Mouse (Mus musculus): ENCODE data around the gene 1700029P11Rik. TPM values are rescaled to one million over a fixed set of nuclear protein-coding genes. Genes with fewer than 3 reads are reported as not detected.
"Not testable (repeated sequence)": the region's sequence is repeated elsewhere in the genome, so short reads cannot be mapped to it uniquely, and the experiment has no call there.

The 1700029P11Rik gene
- polyA plus RNA-seq, 1 experiment from 2014 or later, result not detected

- Histone ChIP-seq H3K36me3 (ENCODE audit: control insufficient read depth, insufficient read depth, low read length) (no peaks in the 10 kb centered on the region), H3K4me1 (ENCODE audit: control insufficient read depth, insufficient read depth, low read length) (no peaks in the 10 kb centered on the region), H3K27ac (ENCODE audit: low read depth, low read length) (no peak overlapping the region), H3K9me3 (ENCODE audit: control insufficient read depth, low read length) (no peaks in the 10 kb centered on the region), H3K4me2 (replicated peaks; ENCODE audit: low read depth, low read length) (no peak overlapping the region), H3K9ac (ENCODE audit: low read depth, low read length) (no peak overlapping the region), H3K27me3 (ENCODE audit: control insufficient read depth, insufficient read depth, low read length) (no peaks in the 10 kb centered on the region), H3K4me3 (ENCODE audit: low read length) (no peak overlapping the region)
- 75% methylated on average over 4 of the region's 4 CpGs for WGBS
- ATAC-seq (ENCODE audit: low FRiP score, low TSS enrichment), result no peak
Observed at GRCm38 (mm10) chr15:81964980-81965545, 15.3 kb upstream of the 1700029P11Rik start.

GRCm38 (mm10) chr15:81966062-81966829 is 14.1 kb upstream of the 1700029P11Rik start:
- Histone ChIP-seq H3K36me3 (ENCODE audit: control insufficient read depth, insufficient read depth, low read length) (no peaks in the 10 kb centered on the region), H3K4me1 (ENCODE audit: control insufficient read depth, insufficient read depth, low read length) (no peaks in the 10 kb centered on the region), H3K9me3 (ENCODE audit: control insufficient read depth, low read length) (no peaks in the 10 kb centered on the region), H3K4me2 (replicated peaks; ENCODE audit: low read depth, low read length) (no peak overlapping the region), H3K9ac (ENCODE audit: low read depth, low read length) (no peak overlapping the region), H3K27ac (ENCODE audit: low read depth, low read length) (no peak overlapping the region), H3K27me3 (ENCODE audit: control insufficient read depth, insufficient read depth, low read length) (no peaks in the 10 kb centered on the region), H3K4me3 (ENCODE audit: low read length) (no peak overlapping the region)
- WGBS, result 80% methylated on average over 13 of the region's 14 CpGs
- ATAC-seq (ENCODE audit: low FRiP score, low TSS enrichment), result no peak; the same call in 1 of the 2 replicates

GRCm38 (mm10) chr15:81967821-81968220 is 12.5 kb upstream of the 1700029P11Rik start:
- Histone ChIP-seq H3K9me3 (ENCODE audit: control insufficient read depth, low read length) (peaks cover 5% of the 10 kb centered on the region), H3K4me1 (ENCODE audit: control insufficient read depth, insufficient read depth, low read length) (no peaks in the 10 kb centered on the region), H3K4me3 (ENCODE audit: low read length) (no peak overlapping the region), H3K4me2 (replicated peaks; ENCODE audit: low read depth, low read length) (no peak overlapping the region), H3K27ac (ENCODE audit: low read depth, low read length) (no peak overlapping the region), H3K27me3 (ENCODE audit: control insufficient read depth, insufficient read depth, low read length) (no peaks in the 10 kb centered on the region), H3K36me3 (ENCODE audit: control insufficient read depth, insufficient read depth, low read length) (no peaks in the 10 kb centered on the region), H3K9ac (ENCODE audit: low read depth, low read length) (no peak overlapping the region)
- 86% methylated on average over 5 of the region's 5 CpGs for WGBS
- no peak for ATAC-seq (ENCODE audit: low FRiP score, low TSS enrichment)

- ATAC-seq (ENCODE audit: low FRiP score, low TSS enrichment), result no peak
- no peak overlapping the region for H3K27ac ChIP-seq (ENCODE audit: low read depth, low read length)
- WGBS, result 48% methylated on average over 2 of the region's 2 CpGs
Observed at GRCm38 (mm10) chr15:81968447-81968846, 11.9 kb upstream of the 1700029P11Rik start.

GRCm38 (mm10) chr15:81969173-81969572 is 11.2 kb upstream of the 1700029P11Rik start:
- 52% methylated on average over 7 of the region's 7 CpGs for WGBS
- no peak for ATAC-seq (ENCODE audit: low FRiP score, low TSS enrichment)
- Histone ChIP-seq H3K4me2 (replicated peaks; ENCODE audit: low read depth, low read length) (no peak overlapping the region), H3K27me3 (ENCODE audit: control insufficient read depth, insufficient read depth, low read length) (no peaks in the 10 kb centered on the region), H3K4me3 (ENCODE audit: low read length) (no peak overlapping the region), H3K27ac (ENCODE audit: low read depth, low read length) (no peak overlapping the region), H3K9me3 (ENCODE audit: control insufficient read depth, low read length) (peaks cover 8% of the 10 kb centered on the region), H3K9ac (ENCODE audit: low read depth, low read length) (no peak overlapping the region), H3K36me3 (ENCODE audit: control insufficient read depth, insufficient read depth, low read length) (no peaks in the 10 kb centered on the region), H3K4me1 (ENCODE audit: control insufficient read depth, insufficient read depth, low read length) (no peaks in the 10 kb centered on the region)

More at GRCm38 (mm10) chr15:81968447-81968846, 11.9 kb upstream of the 1700029P11Rik start:
- Histone ChIP-seq H3K9me3 (ENCODE audit: control insufficient read depth, low read length) (peaks cover 8% of the 10 kb centered on the region), H3K4me1 (ENCODE audit: control insufficient read depth, insufficient read depth, low read length) (no peaks in the 10 kb centered on the region), H3K27me3 (ENCODE audit: control insufficient read depth, insufficient read depth, low read length) (no peaks in the 10 kb centered on the region), H3K36me3 (ENCODE audit: control insufficient read depth, insufficient read depth, low read length) (no peaks in the 10 kb centered on the region), H3K9ac (ENCODE audit: low read depth, low read length) (no peak overlapping the region), H3K4me2 (replicated peaks; ENCODE audit: low read depth, low read length) (no peak overlapping the region), H3K4me3 (ENCODE audit: low read length) (no peak overlapping the region)

GRCm38 (mm10) chr15:81969635-81970034 is 10.7 kb upstream of the 1700029P11Rik start:
- not testable (repeated sequence) for H3K36me3 ChIP-seq (ENCODE audit: control insufficient read depth, insufficient read depth, low read length); H3K27me3 ChIP-seq (ENCODE audit: control insufficient read depth, insufficient read depth, low read length); H3K4me3 ChIP-seq (ENCODE audit: low read length); H3K4me2 ChIP-seq (replicated peaks; ENCODE audit: low read depth, low read length); H3K9ac ChIP-seq (ENCODE audit: low read depth, low read length); H3K9me3 ChIP-seq (ENCODE audit: control insufficient read depth, low read length); ATAC-seq (ENCODE audit: low FRiP score, low TSS enrichment); H3K27ac ChIP-seq (ENCODE audit: low read depth, low read length); H3K4me1 ChIP-seq (ENCODE audit: control insufficient read depth, insufficient read depth, low read length)
- WGBS, result 75% methylated on average over 6 of the region's 6 CpGs

GRCm38 (mm10) chr15:81970498-81970897 is 9.8 kb upstream of the 1700029P11Rik start:
- not testable (repeated sequence) for ATAC-seq (ENCODE audit: low FRiP score, low TSS enrichment); H3K36me3 ChIP-seq (ENCODE audit: control insufficient read depth, insufficient read depth, low read length)
- WGBS, result 92% methylated on average over 4 of the region's 4 CpGs

GRCm38 (mm10) chr15:81975156-81975555 is 5.2 kb upstream of the 1700029P11Rik start:
- WGBS, result 95% methylated on average over 8 of the region's 8 CpGs
- not testable (repeated sequence) for H3K27ac ChIP-seq (ENCODE audit: low read depth, low read length); H3K9me3 ChIP-seq (ENCODE audit: control insufficient read depth, low read length); ATAC-seq (ENCODE audit: low FRiP score, low TSS enrichment); H3K4me1 ChIP-seq (ENCODE audit: control insufficient read depth, insufficient read depth, low read length); H3K4me2 ChIP-seq (replicated peaks; ENCODE audit: low read depth, low read length); H3K4me3 ChIP-seq (ENCODE audit: low read length); H3K9ac ChIP-seq (ENCODE audit: low read depth, low read length); H3K27me3 ChIP-seq (ENCODE audit: control insufficient read depth, insufficient read depth, low read length); H3K36me3 ChIP-seq (ENCODE audit: control insufficient read depth, insufficient read depth, low read length)

More at GRCm38 (mm10) chr15:81970498-81970897, 9.8 kb upstream of the 1700029P11Rik start:
- not testable (repeated sequence) for H3K4me2 ChIP-seq (replicated peaks; ENCODE audit: low read depth, low read length); H3K27me3 ChIP-seq (ENCODE audit: control insufficient read depth, insufficient read depth, low read length); H3K9ac ChIP-seq (ENCODE audit: low read depth, low read length); H3K4me3 ChIP-seq (ENCODE audit: low read length); H3K9me3 ChIP-seq (ENCODE audit: control insufficient read depth, low read length); H3K4me1 ChIP-seq (ENCODE audit: control insufficient read depth, insufficient read depth, low read length); H3K27ac ChIP-seq (ENCODE audit: low read depth, low read length)

- Histone ChIP-seq H3K27me3 (ENCODE audit: control insufficient read depth, insufficient read depth, low read length) (no peaks in the 10 kb centered on the region), H3K9me3 (ENCODE audit: control insufficient read depth, low read length) (no peaks in the 10 kb centered on the region), H3K27ac (ENCODE audit: low read depth, low read length) (no peak overlapping the region), H3K4me3 (ENCODE audit: low read length) (no peak overlapping the region), H3K4me1 (ENCODE audit: control insufficient read depth, insufficient read depth, low read length) (no peaks in the 10 kb centered on the region), H3K36me3 (ENCODE audit: control insufficient read depth, insufficient read depth, low read length) (no peaks in the 10 kb centered on the region), H3K9ac (ENCODE audit: low read depth, low read length) (no peak overlapping the region), H3K4me2 (replicated peaks; ENCODE audit: low read depth, low read length) (no peak overlapping the region)
- WGBS, result 62% methylated on average over 1 of the region's 1 CpGs
- ATAC-seq (ENCODE audit: low FRiP score, low TSS enrichment), result no peak
Observed at GRCm38 (mm10) chr15:81982173-81982572, 1.8 kb downstream of the 1700029P11Rik start.
